Mouse (Mus musculus) lung, postnatal 14 days (tissue): ENCODE data around the gene Mapk8ip2.

Experiments used
- DNase-seq: peaks from one replicate; pipeline ENCODE4 v3.0.0; 2021

Gene Mapk8ip2

GRCm38 (mm10) chr15:89494970-89495369 is 41.3 kb downstream of the Mapk8ip2 start:
- DNase-seq, result no peak

- DNase-seq, result no peak
These were observed 42.4 kb downstream of the Mapk8ip2 start for GRCm38 (mm10) chr15:89496131-89496530.

GRCm38 (mm10) chr15:89496841-89497240 is 43.1 kb downstream of the Mapk8ip2 start:
- DNase-seq, result no peak

GRCm38 (mm10) chr15:89497391-89498048 is 43.8 kb downstream of the Mapk8ip2 start:
- peak; percentile 67 for DNase-seq

GRCm38 (mm10) chr15:89498049-89498960 is 44.6 kb downstream of the Mapk8ip2 start:
- DNase-seq, result peak; percentile 60

- DNase-seq, result no peak
These were observed 45.4 kb downstream of the Mapk8ip2 start, which contains the start of gene Shank3 for GRCm38 (mm10) chr15:89498961-89499688. Gene Shank3 (plus strand): TSS chr15:89499623.

- DNase-seq, result peak; percentile 44
These were observed 46.1 kb downstream of the Mapk8ip2 start for GRCm38 (mm10) chr15:89499784-89500220.

GRCm38 (mm10) chr15:89500221-89500791 is 46.6 kb downstream of the Mapk8ip2 start:
- no peak for DNase-seq

- DNase-seq, result no peak
These were observed 47.6 kb downstream of the Mapk8ip2 start for GRCm38 (mm10) chr15:89501321-89501720.

GRCm38 (mm10) chr15:89504838-89505237 is 51.1 kb downstream of the Mapk8ip2 start:
- DNase-seq, result no peak

GRCm38 (mm10) chr15:89507751-89508150 is 54.0 kb downstream of the Mapk8ip2 start:
- DNase-seq, result no peak

GRCm38 (mm10) chr15:89512679-89513078 is 59.0 kb downstream of the Mapk8ip2 start:
- DNase-seq, result no peak
